Mouse (Mus musculus): ENCODE measurements around the gene Cmah.

Cmah gene

DNA sequence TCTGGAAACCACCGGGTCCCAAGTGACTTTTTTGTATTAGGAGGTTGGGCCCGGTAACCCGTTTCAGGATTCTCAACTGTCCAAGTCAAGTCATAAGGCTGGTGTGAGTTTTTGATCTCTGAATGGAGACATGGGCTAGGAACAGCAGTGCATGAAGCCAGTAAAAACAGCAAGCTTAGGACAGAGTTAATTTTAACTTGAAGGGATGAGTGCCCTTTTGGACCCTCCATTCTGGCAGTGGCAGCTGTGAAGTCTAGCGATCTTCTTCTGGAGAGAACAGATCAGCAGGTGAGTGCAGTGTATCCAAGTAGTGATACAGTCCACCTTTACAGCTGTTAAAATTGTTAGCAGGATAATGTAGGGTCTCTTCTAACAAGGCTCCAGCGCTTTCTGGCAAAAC is at the start of gene Cmah:
Gene Cmah (plus strand): TSS at position 204 of the 400 bp plus-strand sequence.
- DNase-seq (ENCODE audit: low read depth, low spot score) = no peak

DNA sequence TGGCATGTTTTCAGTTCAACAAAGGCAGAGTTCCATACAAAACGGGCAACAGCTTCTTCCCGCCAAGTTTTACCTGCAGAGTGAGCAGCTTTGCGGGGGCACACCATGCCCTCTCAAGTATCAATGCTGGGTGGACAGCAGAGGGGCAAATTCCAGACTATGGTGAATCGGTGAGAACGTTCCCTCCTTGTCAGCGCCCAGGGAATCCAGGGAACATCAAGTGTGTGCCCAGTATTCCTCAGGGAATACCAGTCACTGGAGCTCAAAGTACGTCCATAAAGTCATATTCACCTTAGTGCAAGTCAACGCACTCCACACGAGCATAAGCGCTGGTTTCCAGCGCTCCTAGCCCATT is 47.8 kb upstream of the Cmah start:
- no peak for DNase-seq (ENCODE audit: low read depth, low spot score)

DNA sequence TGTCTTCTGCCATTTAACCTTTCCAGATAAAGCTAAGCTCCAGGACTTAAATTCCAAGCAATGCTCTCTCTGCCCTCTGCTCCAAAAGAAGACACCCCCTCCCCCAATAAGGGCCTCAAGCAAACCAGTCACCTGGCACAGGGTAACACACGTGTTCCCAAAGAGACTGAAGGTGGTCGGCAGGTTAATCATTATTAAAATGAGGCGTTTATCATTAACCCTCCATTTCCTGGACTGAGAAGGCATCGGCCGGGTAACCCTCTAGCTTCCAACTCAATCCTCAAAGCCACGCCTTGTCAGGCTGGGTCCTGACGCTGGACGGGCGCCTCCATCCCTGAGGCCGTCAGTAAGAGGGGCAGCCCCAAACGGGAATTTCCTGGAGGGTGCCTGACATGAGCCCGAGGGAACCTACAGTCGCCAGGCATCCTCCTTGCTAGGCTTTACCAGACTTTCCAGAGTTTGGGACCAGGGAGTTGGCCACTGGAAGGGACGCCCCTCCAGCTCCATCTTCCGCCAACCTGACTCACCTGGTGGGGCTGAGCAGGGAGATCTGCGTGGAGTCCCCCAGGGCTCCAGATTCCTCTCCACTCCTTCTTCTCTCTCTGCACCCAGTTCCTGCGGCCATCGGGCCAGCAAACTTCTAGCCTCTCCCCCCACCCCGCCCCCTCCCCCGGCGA is 47.3 kb upstream of the Cmah start:
- DNase-seq (ENCODE audit: low read depth, low spot score) = peak; percentile 42

DNA sequence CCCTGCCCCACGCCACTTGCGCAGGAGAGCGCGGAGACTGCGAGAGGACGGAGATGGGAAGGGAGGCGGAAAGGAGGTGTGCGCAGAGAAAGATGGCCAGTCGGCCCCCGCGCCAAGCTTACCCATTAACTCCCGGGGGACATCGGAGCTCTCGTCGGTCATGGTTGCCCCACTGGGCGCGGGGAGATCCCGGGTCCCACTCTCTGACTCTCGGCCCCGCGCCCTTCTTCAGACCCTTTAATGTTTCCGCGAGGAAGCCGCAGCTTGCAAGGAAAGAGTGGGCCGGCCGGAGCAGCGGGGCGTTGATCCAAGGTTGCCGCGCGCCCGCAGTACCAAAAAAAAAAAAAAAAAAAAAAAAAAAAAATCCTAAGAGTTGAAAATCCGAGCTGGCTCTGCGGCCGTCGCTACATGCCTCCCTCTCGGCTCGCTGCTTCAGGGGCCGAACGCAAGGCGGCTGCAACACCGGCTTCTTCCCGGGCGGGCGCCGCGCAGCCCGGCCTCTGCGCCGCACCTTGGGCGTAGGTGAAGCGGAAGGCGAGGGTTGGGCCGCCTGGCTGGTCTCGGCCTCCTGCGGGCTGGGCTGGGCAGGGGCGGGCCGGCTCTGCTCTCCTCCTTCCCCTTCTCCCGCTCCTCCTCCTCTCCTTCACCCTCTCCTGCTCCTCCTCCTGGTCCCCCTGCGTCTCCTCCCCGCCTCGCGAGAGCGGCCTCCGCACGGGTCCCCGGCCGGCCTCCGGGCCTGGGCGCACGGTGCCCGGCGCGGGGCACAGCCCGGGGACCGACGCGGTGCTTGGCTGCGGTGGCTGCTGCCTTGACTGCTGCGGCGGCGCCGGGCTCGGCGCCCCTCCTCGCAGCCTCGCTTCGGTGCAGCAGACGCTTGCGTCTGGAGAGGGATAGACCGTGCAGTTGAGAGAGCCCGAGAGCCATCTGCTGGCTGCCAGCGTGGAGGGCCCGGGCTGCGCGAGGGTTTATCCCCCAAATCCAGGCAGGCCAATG is 46.5 kb upstream of the Cmah start, which contains the start of gene Carmil1:
Gene Carmil1 (minus strand): TSS at position 357 of the 993 bp plus-strand sequence.
- DNase-seq (ENCODE audit: low read depth, low spot score) = peak; percentile 92

DNA sequence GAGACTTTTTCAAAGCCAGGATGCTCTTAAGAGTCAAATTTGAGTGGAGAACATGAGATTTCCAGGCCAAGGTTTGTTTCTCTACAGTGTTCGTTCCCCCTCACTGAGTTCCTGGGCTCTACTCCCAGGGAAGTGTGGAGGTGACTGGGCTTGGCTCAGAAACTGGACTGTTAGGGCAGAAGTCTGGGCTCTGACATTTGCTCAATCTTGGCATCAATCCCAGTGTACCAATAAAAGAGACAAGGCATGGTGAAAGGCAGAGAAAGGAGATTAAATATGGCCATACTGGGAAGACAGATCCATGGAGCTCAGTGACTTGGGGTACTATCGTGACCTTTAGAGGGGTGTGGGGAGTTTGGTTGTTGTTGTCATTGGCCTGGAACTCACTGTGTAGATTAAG is 39.8 kb upstream of the Cmah start:
- DNase-seq (ENCODE audit: low read depth, low spot score) = no peak

DNA sequence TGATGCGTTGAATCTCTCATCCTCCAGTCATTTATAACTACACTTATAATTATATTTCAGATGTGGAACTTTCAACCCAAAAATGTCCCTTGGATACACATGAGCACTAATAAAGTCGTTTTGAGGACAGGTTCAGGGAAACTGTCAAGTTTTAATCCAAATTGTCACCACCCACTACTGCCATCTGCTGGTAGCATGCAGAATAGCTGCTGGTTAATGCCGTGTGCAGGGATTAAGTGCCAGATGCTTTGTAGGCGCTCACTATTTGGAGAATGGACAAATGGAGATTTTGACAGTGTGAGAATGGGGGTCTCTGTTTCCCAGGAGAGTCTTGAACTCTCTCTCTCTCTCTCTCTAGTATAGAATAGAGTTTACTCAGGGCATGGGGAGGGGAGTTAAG is 30.0 kb upstream of the Cmah start:
- peak; percentile 63 for DNase-seq (ENCODE audit: low read depth, low spot score)

DNA sequence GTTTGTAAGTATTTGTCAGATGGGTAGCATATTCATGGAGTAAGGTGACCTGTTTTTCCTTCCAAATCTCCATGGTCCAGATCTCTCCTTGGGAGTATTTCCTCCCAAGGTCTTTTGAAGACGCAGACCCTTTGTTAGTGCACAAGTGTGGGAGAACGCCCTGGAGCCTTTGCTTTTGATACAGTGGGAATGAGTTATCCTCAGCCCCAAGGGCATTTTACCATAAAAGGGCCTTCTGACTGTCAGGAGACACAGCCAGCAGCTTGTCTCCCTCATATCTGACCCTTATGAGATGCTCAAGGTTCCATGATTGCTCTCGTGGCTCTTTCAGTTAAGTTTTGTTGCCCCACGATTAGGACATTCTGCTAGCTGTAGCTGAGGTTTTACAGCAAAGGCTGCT is 21.7 kb upstream of the Cmah start:
- peak; percentile 35 for DNase-seq (ENCODE audit: low read depth, low spot score)

DNA sequence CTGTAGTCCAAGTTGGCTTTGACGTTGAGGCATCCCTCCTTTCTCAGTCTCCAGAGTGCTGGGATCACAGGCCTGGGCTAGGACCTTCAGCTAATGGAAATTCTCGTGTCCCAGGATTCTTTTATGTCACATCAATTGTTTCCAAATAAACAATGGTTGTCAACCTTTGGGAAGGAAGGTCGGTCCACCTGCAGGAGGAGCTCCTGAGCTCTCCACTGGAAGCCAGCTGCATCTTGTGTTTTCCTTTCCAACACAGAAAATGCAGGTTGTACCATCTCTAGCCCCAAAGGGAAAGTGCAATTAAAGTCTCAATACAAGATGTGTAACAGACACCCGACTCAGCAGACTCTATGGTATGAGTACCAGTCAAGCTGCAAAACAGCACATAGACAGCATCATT is 21.0 kb upstream of the Cmah start:
- peak; percentile 46 for DNase-seq (ENCODE audit: low read depth, low spot score)

DNA sequence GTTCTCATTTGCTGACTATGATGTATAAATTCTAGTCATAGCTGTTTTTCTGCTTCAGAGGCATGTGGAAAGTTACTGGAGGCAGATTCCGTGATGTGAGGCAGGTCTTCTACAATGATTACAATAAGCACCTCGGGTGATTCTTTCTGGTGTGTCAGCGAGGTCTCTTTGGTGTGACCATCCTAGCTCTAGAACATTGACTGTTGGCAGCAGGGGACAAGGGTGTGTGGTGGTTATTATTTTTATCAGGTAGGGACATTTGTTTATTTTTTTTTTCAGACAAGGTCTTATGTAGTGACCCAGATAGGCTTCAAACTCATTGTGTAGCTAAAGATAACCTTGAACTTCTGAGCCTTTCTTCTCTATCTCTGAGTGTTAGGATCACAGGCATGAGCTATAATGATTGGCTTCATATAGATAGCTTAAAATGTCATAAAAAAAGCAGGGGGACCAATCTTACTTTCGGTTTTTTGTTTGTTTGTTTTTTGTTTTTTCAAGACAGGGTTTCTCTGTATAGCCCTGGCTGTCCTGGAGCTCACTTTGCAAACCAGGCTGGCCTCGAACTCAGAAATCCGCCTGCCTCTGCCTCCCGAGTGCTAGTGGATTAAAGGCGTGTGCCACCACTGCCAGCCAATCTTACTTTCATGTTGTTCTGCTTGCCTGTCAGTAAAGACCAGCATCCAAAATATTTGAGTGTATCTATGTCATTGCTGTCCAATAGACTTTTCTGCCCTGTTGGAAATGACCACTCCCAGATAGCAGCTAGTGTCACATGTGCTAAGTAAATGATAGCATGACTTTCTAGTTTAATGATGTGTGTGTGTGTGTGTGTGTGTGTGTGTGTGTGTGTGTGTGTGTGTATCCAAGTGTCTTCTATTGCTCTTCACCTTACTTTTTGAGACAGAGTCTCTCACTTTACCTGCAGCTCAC is 15.9 kb upstream of the Cmah start:
- DNase-seq (ENCODE audit: low read depth, low spot score) = no peak

DNA sequence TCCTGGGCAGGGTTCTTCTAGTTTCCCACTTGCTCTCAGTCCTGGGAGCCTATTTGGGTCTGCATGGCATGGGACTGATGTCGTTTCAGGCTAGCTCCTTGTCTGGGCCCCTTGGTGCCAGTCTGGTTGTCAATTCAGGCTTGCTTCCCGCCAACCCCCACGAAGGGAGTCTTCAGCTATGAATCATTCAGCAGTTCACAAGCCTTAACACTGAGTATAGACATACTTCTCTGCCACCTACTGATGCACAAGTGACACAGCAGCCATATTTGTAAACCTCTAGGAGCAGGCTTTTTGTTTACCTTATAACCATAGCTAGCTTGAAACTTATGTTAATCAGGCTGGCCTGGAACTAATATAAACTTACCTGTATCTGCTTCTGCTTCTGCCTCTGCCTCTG is 10.6 kb upstream of the Cmah start:
- no peak for DNase-seq (ENCODE audit: low read depth, low spot score)

DNA sequence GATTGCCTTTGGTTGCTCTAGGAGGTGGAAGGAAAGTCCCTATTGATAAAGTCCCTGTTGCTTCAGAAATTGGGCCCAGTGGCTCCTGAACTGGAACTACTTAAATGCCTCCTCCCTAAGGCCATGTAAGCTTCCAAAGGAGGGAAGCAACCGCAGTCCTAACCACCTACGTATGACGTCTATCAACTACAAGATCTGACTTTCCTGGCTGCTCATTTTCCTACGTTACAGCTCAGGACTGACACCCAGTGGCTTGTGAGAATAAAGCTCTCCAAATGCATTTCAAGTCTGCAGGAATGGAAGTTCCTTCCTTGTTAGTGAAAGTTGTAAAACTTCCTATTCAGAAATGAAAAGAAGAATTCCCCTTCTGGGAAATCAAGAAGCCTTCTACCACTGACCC is 8.6 kb upstream of the Cmah start:
- DNase-seq (ENCODE audit: low read depth, low spot score) = peak; percentile 51

DNA sequence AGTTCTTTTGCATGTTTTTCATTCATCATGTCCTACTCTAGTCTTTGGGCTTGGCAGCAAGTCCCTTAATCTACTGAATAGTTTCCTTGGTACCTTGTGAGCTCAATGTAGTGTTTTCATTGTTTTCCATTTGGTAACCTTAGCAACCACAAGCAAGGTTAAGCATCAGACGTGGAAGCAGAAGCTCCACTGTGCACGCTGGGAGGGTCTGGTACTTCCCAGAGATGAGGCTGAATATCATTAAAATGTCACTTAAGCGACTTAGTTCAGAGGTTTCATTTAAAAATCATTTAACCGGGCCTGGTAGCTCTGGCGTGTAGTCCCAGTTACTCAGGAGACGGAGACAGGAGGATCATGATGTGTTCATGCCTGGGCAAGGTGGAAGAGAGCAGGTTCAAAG is 5.9 kb upstream of the Cmah start:
- DNase-seq (ENCODE audit: low read depth, low spot score) = no peak

DNA sequence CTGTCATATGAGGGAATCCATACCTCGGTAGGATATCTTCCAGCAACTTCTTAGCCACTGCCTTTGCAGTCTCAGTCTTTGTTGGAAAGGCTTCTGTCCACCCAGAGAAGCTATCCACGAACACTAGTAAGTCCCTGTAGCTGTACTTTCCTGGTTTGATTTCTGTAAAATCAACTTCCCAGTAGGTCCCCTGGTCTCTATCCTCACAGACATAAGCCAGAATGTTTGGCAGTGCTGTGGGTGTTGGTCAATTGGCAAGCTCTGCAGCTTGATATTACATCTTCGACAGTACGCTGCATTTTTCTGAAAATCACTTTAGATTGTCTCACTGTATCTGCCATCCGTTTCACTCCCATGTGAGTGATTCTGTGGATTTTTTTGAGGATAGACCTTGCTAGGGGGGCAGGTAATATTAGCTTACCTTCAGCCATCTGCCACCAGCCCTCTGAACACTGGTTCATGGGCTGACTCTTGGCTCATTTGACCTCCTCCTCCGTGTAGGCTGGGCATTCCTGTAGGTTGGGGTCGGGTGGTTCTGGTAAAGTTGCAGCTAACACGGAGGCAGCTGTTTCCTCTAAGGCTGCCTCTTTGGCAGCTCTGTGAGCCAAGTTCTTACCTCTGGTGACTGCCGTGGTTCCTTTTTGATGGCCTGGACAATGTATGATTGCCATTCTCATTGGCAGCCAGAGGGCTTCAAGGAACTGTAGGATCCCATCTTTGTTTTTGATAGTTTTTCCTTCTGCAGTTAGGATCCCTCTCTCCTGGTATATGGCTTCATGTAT is 1.0 kb downstream of the Cmah start:
- DNase-seq (ENCODE audit: low read depth, low spot score) = no peak

DNA sequence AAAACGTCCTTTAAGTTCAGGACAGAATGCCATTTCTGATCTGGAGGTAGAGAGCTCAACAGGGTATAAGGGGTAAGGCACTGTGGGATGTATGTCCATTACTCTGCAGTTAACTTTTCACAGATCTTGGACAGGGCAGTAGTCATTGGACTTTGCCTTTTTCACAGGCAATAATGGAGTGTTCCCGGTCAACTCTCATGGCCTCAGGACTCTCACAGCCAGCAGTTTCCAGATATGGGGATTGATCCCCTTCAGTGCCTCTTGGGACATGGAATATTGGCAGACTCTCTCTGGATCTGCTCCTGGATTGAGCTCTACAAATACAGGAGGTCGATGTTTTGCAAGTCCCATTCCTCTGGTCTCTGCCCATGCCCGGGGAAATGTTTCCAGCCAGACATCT is 2.9 kb downstream of the Cmah start:
- DNase-seq (ENCODE audit: low read depth, low spot score) = no peak

DNA sequence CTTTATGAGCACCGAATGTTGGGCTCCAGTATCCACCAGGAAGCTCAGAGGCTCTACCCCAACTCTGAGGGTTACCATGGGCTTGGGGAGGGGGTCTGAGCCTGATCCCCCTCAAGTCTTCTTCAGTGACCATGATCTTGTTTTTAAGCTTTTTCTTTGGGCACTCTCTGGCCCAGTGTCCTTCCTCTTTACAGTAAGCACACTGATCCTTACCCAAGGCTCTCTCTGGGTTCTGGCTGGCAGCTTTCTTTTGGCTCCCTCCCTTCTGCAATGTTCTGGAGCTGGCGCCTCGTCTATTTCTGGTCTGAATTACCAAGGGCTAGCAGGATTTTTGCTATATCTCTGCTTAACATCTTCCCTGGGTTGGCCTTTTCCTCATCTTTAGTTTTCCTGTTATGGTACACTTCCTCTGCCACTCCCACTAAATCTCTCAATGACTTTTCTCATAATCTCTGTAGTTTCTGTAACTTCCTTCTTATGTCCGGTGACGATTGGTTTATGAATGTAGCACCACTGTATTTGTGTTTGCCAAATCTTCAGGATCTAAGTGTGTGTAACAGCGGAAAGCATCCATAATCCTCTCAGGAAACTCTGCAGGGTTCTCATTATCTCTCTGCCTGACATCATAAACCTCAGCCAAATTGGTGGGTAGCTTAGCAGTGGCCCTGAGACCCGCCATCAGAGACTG is 3.8 kb downstream of the Cmah start:
- DNase-seq (ENCODE audit: low read depth, low spot score) = no peak

DNA sequence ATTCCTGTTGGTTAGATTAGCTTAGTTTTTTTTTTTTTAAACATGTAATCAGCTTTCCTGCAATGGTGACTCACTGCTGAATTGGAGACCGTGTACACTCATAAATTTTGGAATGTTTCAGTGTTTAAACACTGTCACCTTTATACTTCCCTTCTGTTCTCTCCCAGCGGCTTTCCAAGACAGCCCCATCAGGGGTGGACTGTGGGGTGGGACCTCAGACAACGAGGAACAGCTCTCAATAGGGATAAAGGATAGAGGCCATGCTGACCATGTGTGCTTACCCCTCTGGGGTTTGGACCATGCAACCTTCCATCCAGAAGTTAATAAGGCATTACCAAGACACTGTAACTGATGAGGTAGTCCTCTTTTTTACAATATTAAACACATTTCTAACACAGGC is 5.3 kb downstream of the Cmah start:
- no peak for DNase-seq (ENCODE audit: low read depth, low spot score)

DNA sequence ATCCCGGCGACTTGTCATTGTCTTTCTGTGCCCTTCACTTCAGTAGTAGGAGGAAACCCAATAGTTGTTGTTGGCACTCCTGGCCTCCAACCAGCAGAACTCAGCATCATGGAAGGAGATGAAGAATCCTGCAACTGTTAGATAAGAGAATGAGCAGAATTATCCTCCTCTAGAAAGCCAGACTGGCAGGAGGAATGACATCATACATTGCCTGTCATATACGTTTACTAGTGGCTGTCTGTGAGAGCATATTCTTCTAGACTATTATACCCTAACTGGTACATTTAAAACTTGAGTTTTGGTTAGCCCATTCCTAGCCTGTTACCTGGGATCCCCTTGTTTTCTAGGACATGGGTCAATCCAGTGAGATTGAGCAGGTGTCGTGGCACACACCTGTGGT is 9.6 kb downstream of the Cmah start:
- no peak for DNase-seq (ENCODE audit: low read depth, low spot score)

DNA sequence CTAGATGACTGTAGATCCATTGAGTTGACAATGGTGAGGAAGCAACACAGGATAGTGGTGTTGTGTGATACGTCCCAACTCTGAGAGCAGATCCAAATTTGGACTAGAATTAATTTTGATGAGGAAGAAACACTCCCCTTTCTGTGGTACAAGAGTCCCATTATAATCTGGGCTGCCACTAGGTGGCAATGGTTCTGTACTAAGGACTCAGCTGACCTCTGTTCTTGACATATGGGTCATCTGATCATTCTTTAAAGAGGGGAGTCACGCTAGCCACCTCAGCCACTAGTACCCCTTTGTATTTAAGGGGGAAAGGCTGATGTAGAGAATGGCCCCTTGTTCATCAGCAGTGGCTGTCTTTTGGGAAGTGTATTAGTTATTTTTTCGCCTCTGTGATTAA is 10.7 kb downstream of the Cmah start:
- DNase-seq (ENCODE audit: low read depth, low spot score) = peak; percentile 34

DNA sequence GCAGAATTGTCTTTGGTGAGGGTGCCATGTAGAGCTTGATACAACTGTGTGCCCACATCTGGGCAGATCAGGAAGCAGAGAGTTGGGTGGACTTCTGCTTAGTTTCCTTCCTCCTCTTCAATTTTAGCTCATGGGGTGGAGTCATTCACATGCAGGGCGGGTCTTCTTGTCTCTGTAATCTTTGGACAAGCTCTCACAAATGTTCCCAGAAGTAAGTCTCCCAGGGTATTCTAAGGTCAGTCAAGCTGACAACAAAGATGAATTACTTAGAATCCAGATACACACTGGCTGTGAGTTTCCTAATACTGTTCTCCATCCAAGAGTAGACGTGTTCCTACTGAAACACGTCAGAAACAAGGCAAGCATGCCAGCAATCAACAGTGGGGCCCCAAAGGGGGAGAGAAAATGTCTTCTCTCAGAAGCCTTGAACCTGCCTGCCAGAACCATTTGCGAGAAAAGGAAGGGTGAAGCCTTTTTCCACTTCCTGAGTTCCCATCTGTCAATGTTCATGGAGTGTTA is 11.2 kb downstream of the Cmah start:
- no peak for DNase-seq (ENCODE audit: low read depth, low spot score)

DNA sequence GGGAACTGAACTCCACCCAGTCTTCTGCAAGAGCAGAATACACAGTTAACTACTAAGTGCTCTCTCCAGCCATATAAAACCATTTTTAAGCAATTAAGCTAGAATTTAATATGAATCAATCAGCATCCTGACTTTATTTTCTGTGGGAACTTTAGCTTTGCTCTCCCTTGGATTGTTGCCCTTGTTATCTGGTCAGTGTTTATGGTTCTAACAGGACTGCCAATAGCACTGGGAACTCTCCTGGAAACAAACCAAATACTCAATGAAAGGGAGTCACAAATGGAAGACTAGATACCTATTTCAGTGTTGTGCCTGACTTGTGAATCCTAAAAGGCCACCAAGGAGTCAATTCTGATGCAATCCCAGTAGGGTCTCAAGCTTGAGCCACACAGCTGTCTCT is 12.7 kb downstream of the Cmah start:
- no peak for DNase-seq (ENCODE audit: low read depth, low spot score)

Measured in ZHBTc4 (cell line).